Mouse (Mus musculus): ENCODE data around the gene Gm21985.

GRCm38 (mm10) chr2:112266242-112266592 lies at the start of gene Gm21985:
- no peak for TF ChIP-seq CTCF (IDR thresholded peaks at IDR 0.05; ENCODE audit: borderline replicate concordance, extremely low read depth, insufficient read depth, insufficient read length)
- TF ChIP-seq POLR2A (IDR thresholded peaks at IDR 0.05; ENCODE audit: borderline replicate concordance, extremely low read depth, insufficient read depth, insufficient read length, poor library complexity, severe bottlenecking): no peak

All from brain, embryonic 14.5 days (tissue).